Mouse (Mus musculus) MEL (cell line): ENCODE results near the gene Pla2g3. TPM values are rescaled to one million over a fixed set of nuclear protein-coding genes. Genes with fewer than 3 reads are reported as not detected.

ENCODE experiments used
- DNase-seq: peaks from one replicate; pipeline ENCODE4 v3.0.0; 2011; ENCODE audit warnings: low read depth, low spot score
- H3K27ac ChIP-seq: 2 replicates; pipeline ENCODE4 v1.5.1; 2012; ENCODE audit warnings: low read depth, mild to moderate bottlenecking, control low read depth, low read length, moderate library complexity; ENCODE audit not compliant: control insufficient read depth
- H3K27me3 ChIP-seq, 2 experiments: fragments of 150-350 bp in 1 of 2; sonication (generic) in 1 of 2; 2 replicates each; pipeline ENCODE4 v1.6.1; 2012; ENCODE audit warnings: low read length in 2 of 2, mild to moderate bottlenecking in 2 of 2, improper control_type of control experiment in 1 of 2, moderate library complexity in 1 of 2; ENCODE audit not compliant: insufficient read depth in 2 of 2, control insufficient read depth in 1 of 2
- H3K36me3 ChIP-seq, 2 experiments: 2 replicates each; pipeline ENCODE4 v1.6.1; 2012 to 2014; ENCODE audit warnings: low read length in 2 of 2, improper control_type of control experiment in 1 of 2, inconsistent platforms in 1 of 2, mild to moderate bottlenecking in 1 of 2; ENCODE audit not compliant: insufficient read depth in 2 of 2, control insufficient read depth in 1 of 2
- H3K4me1 ChIP-seq, 2 experiments: fragments of 150-350 bp in 1 of 2; sonication (generic) in 1 of 2; 2 replicates each; pipeline ENCODE4 v1.6.1; 2012; ENCODE audit warnings: low read length in 2 of 2, improper control_type of control experiment in 1 of 2, mild to moderate bottlenecking in 1 of 2; ENCODE audit not compliant: insufficient read depth in 2 of 2, control insufficient read depth in 1 of 2
- H3K4me3 ChIP-seq, 2 experiments: fragments of 150-350 bp in 1 of 2; sonication (generic) in 1 of 2; 2 replicates each; pipeline ENCODE4 v1.5.1; 2012; ENCODE audit warnings: low read depth in 2 of 2, low read length in 2 of 2, mild to moderate bottlenecking in 2 of 2, moderate library complexity in 2 of 2, control low read depth in 1 of 2, improper control_type of control experiment in 1 of 2; ENCODE audit not compliant: control insufficient read depth in 1 of 2, insufficient read depth in 1 of 2
- H3K79me2 ChIP-seq: 2 replicates; pipeline ENCODE4 v1.6.1; 2012; ENCODE audit warnings: mild to moderate bottlenecking, low read length, moderate library complexity; ENCODE audit not compliant: control insufficient read depth, poor library complexity, insufficient read depth
- H3K9ac ChIP-seq: 2 replicates; pipeline ENCODE4 v1.6.1; 2012; ENCODE audit warnings: low read depth, mild to moderate bottlenecking, control low read depth, low read length, moderate library complexity; ENCODE audit not compliant: control insufficient read depth, poor library complexity, severe bottlenecking
- H3K9me3 ChIP-seq: fragments of 150-350 bp; sonication (generic); replicated peaks from 2 replicates; pipeline ENCODE4 v1.6.1; 2012; ENCODE audit warnings: mild to moderate bottlenecking, low read length, improper control_type of control experiment, moderate library complexity; ENCODE audit not compliant: insufficient read depth
- BHLHE40 ChIP-seq: IDR thresholded peaks from 2 replicates; pipeline ENCODE4 v1.6.1; 2012; ENCODE audit warnings: low read depth, mild to moderate bottlenecking, inconsistent platforms, low read length, improper control_type of control experiment, borderline replicate concordance
- CHD2 ChIP-seq: IDR thresholded peaks from 2 replicates; pipeline ENCODE4 v1.6.1; 2011; ENCODE audit warnings: low read length, improper control_type of control experiment
- E2F4 ChIP-seq: IDR thresholded peaks from 2 replicates; pipeline ENCODE4 v1.6.1; 2011; ENCODE audit warnings: low read depth, low read length, improper control_type of control experiment, borderline replicate concordance
- EP300 ChIP-seq, 2 experiments: IDR thresholded peaks; 2 replicates each; pipeline ENCODE4 v1.6.1; 2011; ENCODE audit warnings: improper control_type of control experiment in 2 of 2, low read length in 2 of 2, low read depth in 1 of 2, mild to moderate bottlenecking in 1 of 2
- ETS1 ChIP-seq: IDR thresholded peaks from 2 replicates; pipeline ENCODE4 v1.6.1; 2012; ENCODE audit warnings: low read depth, mild to moderate bottlenecking, inconsistent platforms, low read length, improper control_type of control experiment, moderate library complexity
- GATA1 ChIP-seq: IDR thresholded peaks from 2 replicates; pipeline ENCODE4 v1.6.1; 2011; ENCODE audit warnings: low read depth, low read length, improper control_type of control experiment
- JUND ChIP-seq: IDR thresholded peaks from 2 replicates; pipeline ENCODE4 v1.6.1; 2011; ENCODE audit warnings: low read depth, mild to moderate bottlenecking, improper control_type of control experiment, low read length
- KAT2A ChIP-seq: conservative IDR thresholded peaks from 2 replicates; pipeline ENCODE4 v1.6.1; 2012; ENCODE audit warnings: low read depth, low read length, improper control_type of control experiment, inconsistent platforms
- MXI1 ChIP-seq: IDR thresholded peaks from 2 replicates; pipeline ENCODE4 v1.6.1; 2011; ENCODE audit warnings: mild to moderate bottlenecking, low read depth, low read length, improper control_type of control experiment
- MYB ChIP-seq: IDR thresholded peaks from 2 replicates; pipeline ENCODE4 v1.6.1; 2011; ENCODE audit warnings: mild to moderate bottlenecking, low read depth, low read length, improper control_type of control experiment
- MYC ChIP-seq: IDR thresholded peaks from 2 replicates; pipeline ENCODE4 v1.6.1; 2011; ENCODE audit warnings: low read depth, mild to moderate bottlenecking, low read length, improper control_type of control experiment, moderate library complexity
- POLR2AphosphoS2 ChIP-seq: IDR thresholded peaks from 2 replicates; pipeline ENCODE4 v1.6.1; 2011; ENCODE audit warnings: low read length, improper control_type of control experiment
- RAD21 ChIP-seq: IDR thresholded peaks from 2 replicates; pipeline ENCODE4 v1.6.1; 2011; ENCODE audit warnings: mild to moderate bottlenecking, low read depth, low read length, improper control_type of control experiment
- RCOR1 ChIP-seq: IDR thresholded peaks from 2 replicates; pipeline ENCODE4 v1.6.1; 2012; ENCODE audit warnings: low read depth, mild to moderate bottlenecking, inconsistent platforms, low read length, improper control_type of control experiment
- SIN3A ChIP-seq: IDR thresholded peaks from 2 replicates; pipeline ENCODE4 v1.6.1; 2012; ENCODE audit warnings: low read length, improper control_type of control experiment, inconsistent platforms
- TBP ChIP-seq: IDR thresholded peaks from 2 replicates; pipeline ENCODE4 v1.8.0; 2011; ENCODE audit warnings: low read depth, low read length, improper control_type of control experiment
- TCF12 ChIP-seq: IDR thresholded peaks from 2 replicates; pipeline ENCODE4 v1.6.1; 2014; ENCODE audit warnings: low read depth, mild to moderate bottlenecking, inconsistent platforms, low read length, improper control_type of control experiment, moderate library complexity
- UBTF ChIP-seq: IDR thresholded peaks from 2 replicates; pipeline ENCODE4 v1.6.1; 2012; ENCODE audit warnings: low read depth, mild to moderate bottlenecking, inconsistent platforms, low read length, improper control_type of control experiment, moderate library complexity, borderline replicate concordance; ENCODE audit not compliant: insufficient read depth
- USF1 ChIP-seq: IDR thresholded peaks from 2 replicates; pipeline ENCODE4 v1.6.1; 2014; ENCODE audit warnings: low read depth, mild to moderate bottlenecking, inconsistent platforms, low read length, improper control_type of control experiment, moderate library complexity
- USF2 ChIP-seq, 2 experiments: IDR thresholded peaks; 2 replicates each; pipeline ENCODE4 v1.6.1; 2011 to 2012; ENCODE audit warnings: improper control_type of control experiment in 2 of 2, low read length in 2 of 2, borderline replicate concordance in 1 of 2, inconsistent platforms in 1 of 2, low read depth in 1 of 2, mild to moderate bottlenecking in 1 of 2; ENCODE audit not compliant: insufficient read depth in 1 of 2
- ZC3H11A ChIP-seq: IDR thresholded peaks from 2 replicates; pipeline ENCODE4 v1.6.1; 2012; ENCODE audit warnings: low read depth, mild to moderate bottlenecking, inconsistent platforms, low read length, improper control_type of control experiment
- ZKSCAN1 ChIP-seq: IDR thresholded peaks from 2 replicates; pipeline ENCODE4 v1.6.1; 2012; ENCODE audit warnings: low read depth, mild to moderate bottlenecking, inconsistent platforms, low read length, improper control_type of control experiment, moderate library complexity
- ZMIZ1 ChIP-seq: IDR thresholded peaks from 2 replicates; pipeline ENCODE4 v1.6.1; 2012; ENCODE audit warnings: low read depth, mild to moderate bottlenecking, inconsistent platforms, low read length, improper control_type of control experiment, moderate library complexity
- polyA plus RNA-seq, 2 experiments: library from polyadenylated mRNA; stranded (reverse) in 1 of 2; unstranded in 1 of 2; fragments of >175 nt in 1 of 2; fragments of >200 nt in 1 of 2; gene quantifications; 2 replicates each; pipeline versions ENCODE4 v1.2.1 to v1.2.4; 2012; ENCODE audit warnings: low replicate concordance in 2 of 2, low read depth in 1 of 2; ENCODE audit not compliant: insufficient read length in 2 of 2, insufficient read depth in 1 of 2, missing spikeins in 1 of 2
- total RNA-seq: library from RNA; depleted of rRNA; stranded (reverse); fragments of 300-350 nt; gene quantifications from 2 replicates; pipeline ENCODE4 v1.2.3, GENCODE M21; 2012

Gene Pla2g3
- total and polyA plus RNA-seq, 3 experiments: 0.15 to 0.39 TPM; not detected in 1

- no peaks in the 10 kb centered on the region for H3K79me2 ChIP-seq
- H3K27ac ChIP-seq: no peak overlapping the region
- no peak for DNase-seq
- no peaks in the 10 kb centered on the region for H3K9me3 ChIP-seq
- peaks cover 0 to 6% of the 10 kb centered on the region in 2 experiments; a peak in 3 of 4 replicates for H3K27me3 ChIP-seq
- H3K4me3 ChIP-seq: no peak overlapping the region
- no peak overlapping the region for H3K9ac ChIP-seq
- H3K36me3 ChIP-seq: 0 out of 4 replicates have a peak, but pooled peaks cover 0 to 4% of the 10 kb centered on the region in 2 experiments
- H3K4me1 ChIP-seq: peaks cover 0 to 13% of the 10 kb centered on the region in 2 experiments; a peak in 2 of 4 replicates
- TF ChIP-seq MYB (no peak), ZMIZ1 (no peak), MYC (no peak), E2F4 (no peak), ZC3H11A (no peak), ZKSCAN1 (no peak), USF1 (no peak), CHD2 (no peak), TCF12 (no peak), JUND (no peak), ETS1 (no peak)
- TF ChIP-seq, all 39 proteins: peak for 0
These were observed 4.0 kb upstream of the Pla2g3 start for GRCm38 (mm10) chr11:3483980-3484642.

- Histone ChIP-seq H3K79me2 (no peaks in the 10 kb centered on the region), H3K36me3 (0 out of 4 replicates have a peak, but pooled peaks cover 0 to 4% of the 10 kb centered on the region in 2 experiments), H3K9me3 (no peaks in the 10 kb centered on the region), H3K4me3 (no peak overlapping the region), H3K27me3 (peaks cover 0 to 6% of the 10 kb centered on the region in 2 experiments; a peak in 2 of 4 replicates), H3K27ac (no peak overlapping the region), H3K9ac (no peak overlapping the region), H3K4me1 (peaks cover 2 to 21% of the 10 kb centered on the region in 2 experiments)
- no peak for DNase-seq
- TF ChIP-seq POLR2AphosphoS2 (no peak), ZMIZ1 (no peak), RAD21 (no peak)
- TF ChIP-seq, all 39 proteins: peak for 0
These were observed 1.7 kb upstream of the Pla2g3 start for GRCm38 (mm10) chr11:3486349-3486748.

- no peaks in the 10 kb centered on the region for H3K79me2 ChIP-seq
- 0 out of 4 replicates have a peak, but pooled peaks cover 0 to 4% of the 10 kb centered on the region in 2 experiments for H3K36me3 ChIP-seq
- peak overlapping the region; percentile 19 to 20; a peak in 1 of 4 replicates for H3K4me3 ChIP-seq
- H3K4me1 ChIP-seq: peaks cover 2 to 21% of the 10 kb centered on the region in 2 experiments
- H3K27me3 ChIP-seq: no peaks in the 10 kb centered on the region
- DNase-seq: peak; percentile 88
- H3K27ac ChIP-seq: peak overlapping the region; percentile 4; the same call in 1 of the 2 replicates
- H3K9me3 ChIP-seq: no peaks in the 10 kb centered on the region
- H3K9ac ChIP-seq: no peak overlapping the region
- TF ChIP-seq ZKSCAN1 (no peak), MXI1 (no peak), EP300 (IDR thresholded peaks at IDR 0.05; ENCODE audit: low read depth in 1 of 2, low read length in 2 of 2) (peak; percentile 68 to 88; a peak in 3 of 4 replicates), GATA1 (peak; percentile 95), BHLHE40 (no peak), TBP (peak; percentile 56; the same call in 1 of the 2 replicates), SIN3A (peak; percentile 72), CHD2 (no peak), MYC (0 out of 2 replicates have a peak, but pooled peaks have one; percentile 34), KAT2A (no peak), USF2 (IDR thresholded peaks at IDR 0.05; ENCODE audit: borderline replicate concordance in 1 of 2, insufficient read depth in 1 of 2, low read depth in 1 of 2, low read length in 2 of 2) (no peak), UBTF (no peak), ETS1 (peak; percentile 65; the same call in 1 of the 2 replicates), E2F4 (no peak), RCOR1 (0 out of 2 replicates have a peak, but pooled peaks have one; percentile 55)
These were observed 952 bp downstream of the Pla2g3 start for GRCm38 (mm10) chr11:3489036-3489435.
